Comparison of ENCODE assay signal across 16 mouse cellular contexts in the genomic region with DNA sequence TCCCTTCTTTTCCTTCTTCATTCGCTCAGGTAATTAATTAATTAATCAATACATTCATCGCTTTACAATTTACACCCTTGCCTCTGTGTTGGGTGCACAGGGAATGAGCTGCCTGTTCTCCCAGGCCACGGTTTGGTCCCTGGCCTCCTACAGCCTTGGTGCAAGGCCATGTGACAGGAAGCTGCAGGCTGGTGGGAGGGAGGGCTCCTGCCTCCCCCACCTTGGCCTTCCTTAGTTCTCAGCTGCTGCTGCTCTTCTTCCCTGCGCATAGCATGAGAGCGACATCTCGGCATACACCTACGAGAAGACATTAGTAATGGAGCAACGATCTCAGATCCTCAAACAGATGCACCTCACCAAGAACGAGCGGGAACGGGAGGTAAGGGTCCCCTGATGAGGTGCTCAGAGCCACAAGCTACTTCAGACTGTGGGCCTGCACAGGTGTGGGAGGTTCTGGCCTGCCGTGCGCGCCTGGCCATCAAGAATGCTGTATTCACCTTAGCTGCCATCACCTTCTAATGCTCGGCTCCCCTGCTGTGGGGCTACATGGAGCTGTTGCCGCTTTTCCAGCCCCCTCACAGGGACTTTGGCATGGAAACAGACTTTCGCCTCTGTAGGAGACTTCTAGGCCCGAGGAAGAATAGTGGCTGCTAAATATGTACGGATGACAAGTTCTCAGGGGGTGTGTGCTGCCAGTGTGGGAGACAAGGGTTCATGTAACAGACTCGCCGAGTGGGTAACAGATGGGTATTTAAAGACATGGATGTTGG. TPM values are rescaled to one million over a fixed set of nuclear protein-coding genes. Genes with fewer than 3 reads are reported as not detected.
DNase-seq lines count a peak whose midpoint lies in the region; ATAC-seq and TF ChIP-seq lines count a peak whose summit lies in the region.
"Had no signal": no experiment of that assay in that cellular context is flagged by ENCODE, and none has a peak within 500 bp of the region (broad histone marks: within the 10 kb centered on the region; RNA-seq: fewer than 3 reads in every experiment).

No protein-coding gene starts in this region.

- peak; percentile 42; the same call in 1 of the 2 replicates for ATAC-seq in forebrain, postnatal 0 days
- ATAC-seq in forebrain, embryonic 16.5 days: no peak
- no peak for ATAC-seq in forebrain, embryonic 13.5 days
- ATAC-seq: forebrain, embryonic 14.5 days had no signal

- H3K9ac ChIP-seq in forebrain, postnatal 0 days: no peak overlapping the region
- H3K9ac ChIP-seq in forebrain, embryonic 16.5 days (replicated peaks; ENCODE audit: low read depth, low read length): no peak overlapping the region
- H3K9ac ChIP-seq in forebrain, embryonic 13.5 days: no peak overlapping the region
- H3K9ac ChIP-seq: neural tube, embryonic 15.5 days had no signal

- TF ChIP-seq CTCF in forebrain, postnatal 0 days (IDR thresholded peaks at IDR 0.05; ENCODE audit: low read depth): no peak
- TF ChIP-seq CTCF in olfactory bulb, adult 2 months (IDR thresholded peaks at IDR 0.05; ENCODE audit: insufficient read depth, low read depth, low read length): no peak

- no peaks in the 10 kb centered on the region for H3K27me3 ChIP-seq in forebrain, postnatal 0 days (ENCODE audit: insufficient read depth, low read length)
- H3K27me3 ChIP-seq in forebrain, embryonic 16.5 days (replicated peaks; ENCODE audit: control insufficient read depth, insufficient read depth, low read length): peaks cover 6% of the 10 kb centered on the region
- H3K27me3 ChIP-seq in forebrain, embryonic 13.5 days: peaks cover 44% of the 10 kb centered on the region

- no peaks in the 10 kb centered on the region for H3K9me3 ChIP-seq in forebrain, postnatal 0 days (ENCODE audit: low read length)
- no peaks in the 10 kb centered on the region for H3K9me3 ChIP-seq in forebrain, embryonic 16.5 days (ENCODE audit: control insufficient read depth, low read length)
- no peaks in the 10 kb centered on the region for H3K9me3 ChIP-seq in forebrain, embryonic 13.5 days (replicated peaks)
- H3K9me3 ChIP-seq: midbrain, embryonic 10.5 days; neural tube, embryonic 15.5 days had no signal

- H3K4me1 ChIP-seq in forebrain, postnatal 0 days (ENCODE audit: insufficient read depth): no peaks in the 10 kb centered on the region
- H3K4me1 ChIP-seq in forebrain, embryonic 16.5 days (replicated peaks; ENCODE audit: control insufficient read depth, insufficient read depth, low read length): peaks cover 12% of the 10 kb centered on the region
- peaks cover 62% of the 10 kb centered on the region for H3K4me1 ChIP-seq in olfactory bulb, adult 2 months (ENCODE audit: control insufficient read depth, insufficient read depth, low read length)
- peaks cover 19% of the 10 kb centered on the region for H3K4me1 ChIP-seq in forebrain, embryonic 13.5 days

- DNase-seq in forebrain, postnatal 0 days: peak; percentile 12
- DNase-seq in layer of hippocampus, adult 9-11 months: peak; percentile 66
- no peak for DNase-seq in layer of hippocampus, adult 9-10 months (ENCODE audit: low spot score)
- DNase-seq in cerebellum, postnatal 25 days: peak; percentile 62
- DNase-seq in MN1 (ENCODE audit: low spot score): no peak
- DNase-seq: adrenal gland, adult 2 months; B cell, adult 2 months; kidney, adult 8-10 months; kidney, postnatal 36 days had no signal

- 59% methylated on average over 21 of the region's 21 CpGs for WGBS in forebrain, postnatal 0 days
- 55% methylated on average over 21 of the region's 21 CpGs for WGBS in forebrain, embryonic 16.5 days
- WGBS in olfactory bulb, adult 2 months: 43% methylated on average over 21 of the region's 21 CpGs
- 61% methylated on average over 21 of the region's 21 CpGs for whole genome bisulfite sequencing in forebrain, embryonic 13.5 days

- TF ChIP-seq POLR2A in olfactory bulb, adult 2 months (IDR thresholded peaks at IDR 0.05; ENCODE audit: insufficient read depth, low read depth, low read length): no peak

- H3K4me3 ChIP-seq in forebrain, postnatal 0 days (ENCODE audit: low read depth, low read length): no peak overlapping the region
- no peak overlapping the region for H3K4me3 ChIP-seq in forebrain, embryonic 16.5 days (replicated peaks; ENCODE audit: low read length)
- H3K4me3 ChIP-seq in olfactory bulb, adult 2 months (ENCODE audit: insufficient read depth, low read depth, low read length): no peak overlapping the region
- no peak overlapping the region for H3K4me3 ChIP-seq in forebrain, embryonic 13.5 days
- H3K4me3 ChIP-seq: midbrain, embryonic 10.5 days; neural tube, embryonic 15.5 days had no signal

- H3K27ac ChIP-seq in forebrain, postnatal 0 days (ENCODE audit: low read depth, low read length): 0 out of 2 replicates have a peak overlapping the region, but pooled peaks have one; percentile 15
- H3K27ac ChIP-seq in forebrain, embryonic 16.5 days (ENCODE audit: low read length): no peak overlapping the region
- H3K27ac ChIP-seq in olfactory bulb, adult 2 months (ENCODE audit: insufficient read depth, low read depth, low read length): peak overlapping the region; percentile 27
- H3K27ac ChIP-seq in forebrain, embryonic 13.5 days: no peak overlapping the region
- H3K27ac ChIP-seq: midbrain, embryonic 10.5 days; neural tube, embryonic 15.5 days had no signal

- no peak overlapping the region for H3K4me2 ChIP-seq in forebrain, postnatal 0 days (ENCODE audit: low read depth)
- no peak overlapping the region for H3K4me2 ChIP-seq in forebrain, embryonic 16.5 days (ENCODE audit: low read length)
- no peak overlapping the region for H3K4me2 ChIP-seq in forebrain, embryonic 13.5 days
- H3K4me2 ChIP-seq: heart, embryonic 11.5 days; neural tube, embryonic 15.5 days had no signal

- H3K36me3 ChIP-seq in forebrain, postnatal 0 days (ENCODE audit: insufficient read depth): peaks cover 30% of the 10 kb centered on the region
- peaks cover 4% of the 10 kb centered on the region for H3K36me3 ChIP-seq in forebrain, embryonic 16.5 days (ENCODE audit: control insufficient read depth, insufficient read depth)
- peaks cover 15% of the 10 kb centered on the region for H3K36me3 ChIP-seq in forebrain, embryonic 13.5 days (ENCODE audit: poor library complexity, severe bottlenecking)

RNA-seq across cellular contexts. Expression of gene Slc12a5, which starts 34.2 kb away (rescaled TPM):
- total RNA-seq in forebrain, postnatal 0 days (2014; rRNA removed): 83.2 and 139 TPM in 2 replicates
- 24.5 and 41.6 TPM in 2 replicates for polyA plus RNA-seq in forebrain, postnatal 0 days (2015; fragmentation: Nextera tagmentation; extraction: Ambion mirVana)
- polyA plus RNA-seq in forebrain, embryonic 16.5 days (2015; fragmentation: Nextera tagmentation; extraction: Ambion mirVana): 13.1 and 22.4 TPM in 2 replicates
- not detected in 2 replicates for polyA plus RNA-seq in olfactory bulb, adult 2 months (2012; ENCODE audit: insufficient read depth, insufficient read length, low replicate concordance, missing spikeins)
- polyA plus RNA-seq in forebrain, embryonic 13.5 days (2015; fragmentation: Nextera tagmentation; extraction: Ambion mirVana): 5.7 and 8.8 TPM in 2 replicates

RNA-seq across cellular contexts. Expression of gene Ncoa5, which starts 39.8 kb away (rescaled TPM):
- total RNA-seq in forebrain, postnatal 0 days (2014; rRNA removed): 81.8 and 96.3 TPM in 2 replicates
- 49.2 and 64.4 TPM in 2 replicates for polyA plus RNA-seq in forebrain, postnatal 0 days (2015; fragmentation: Nextera tagmentation; extraction: Ambion mirVana)
- 128 and 138 TPM in 2 replicates for polyA plus RNA-seq in forebrain, embryonic 16.5 days (2015; fragmentation: Nextera tagmentation; extraction: Ambion mirVana)
- not detected in 2 replicates for polyA plus RNA-seq in olfactory bulb, adult 2 months (2012; ENCODE audit: insufficient read depth, insufficient read length, low replicate concordance, missing spikeins)
- polyA plus RNA-seq in forebrain, embryonic 13.5 days (2015; fragmentation: Nextera tagmentation; extraction: Ambion mirVana): 131 and 134 TPM in 2 replicates

RNA-seq across cellular contexts. Expression of gene Mmp9, which starts 54.3 kb away (rescaled TPM):
- total RNA-seq in forebrain, postnatal 0 days (2014; rRNA removed): 5.3 and 14.2 TPM in 2 replicates
- 5.3 and 8.3 TPM in 2 replicates for polyA plus RNA-seq in forebrain, postnatal 0 days (2015; fragmentation: Nextera tagmentation; extraction: Ambion mirVana)
- 16.9 and 20.6 TPM in 2 replicates for polyA plus RNA-seq in forebrain, embryonic 16.5 days (2015; fragmentation: Nextera tagmentation; extraction: Ambion mirVana)
- not detected in 2 replicates for polyA plus RNA-seq in olfactory bulb, adult 2 months (2012; ENCODE audit: insufficient read depth, insufficient read length, low replicate concordance, missing spikeins)
- 8.6 and 10.6 TPM in 2 replicates for polyA plus RNA-seq in forebrain, embryonic 13.5 days (2015; fragmentation: Nextera tagmentation; extraction: Ambion mirVana)

Comparison
In these comparisons a context has a peak if more than half of its experiments do, and no peak if none do; other contexts are left out.
1. DNase-seq: peak in forebrain, postnatal 0 days (single experiment), layer of hippocampus, adult 9-11 months (single experiment) and cerebellum, postnatal 25 days (2 of 2); none in layer of hippocampus, adult 9-10 months (single experiment) and MN1 (single experiment).
2. H3K27ac ChIP-seq: peak in forebrain, postnatal 0 days (single experiment) and olfactory bulb, adult 2 months (single experiment); none in forebrain, embryonic 16.5 days (single experiment) and forebrain, embryonic 13.5 days (single experiment).